Comparison of ENCODE assay signal across 15 mouse cellular contexts in the genomic region with DNA sequence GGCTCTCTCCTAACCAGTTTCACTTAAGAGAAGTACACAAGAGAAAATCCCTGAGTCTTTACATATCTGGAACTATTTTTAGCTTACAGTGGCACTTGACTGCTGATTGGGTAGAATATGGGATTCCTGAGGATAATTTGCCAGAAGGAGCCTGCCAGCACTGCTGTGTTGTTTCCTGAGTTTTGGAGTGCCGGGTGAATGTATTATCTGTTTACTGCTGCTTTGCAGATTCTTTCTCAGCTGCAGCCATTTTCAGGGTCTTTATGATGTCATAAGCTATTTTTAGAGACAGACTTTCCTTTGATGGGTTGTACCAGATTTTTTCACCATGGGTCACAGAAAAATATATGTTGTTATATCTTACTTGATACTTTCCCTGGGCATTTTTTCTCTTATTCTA.
A peak's percentile ranks its signal among the peaks of the same experiment; 100 is the strongest.
DNase-seq lines count a peak whose midpoint lies in the region; ATAC-seq and TF ChIP-seq lines count a peak whose summit lies in the region.
"Had no signal": no experiment of that assay in that cellular context is flagged by ENCODE, and none has a peak within 500 bp of the region (broad histone marks: within the 10 kb centered on the region; RNA-seq: fewer than 3 reads in every experiment).

No protein-coding gene starts in this region.

- H3K4me1 ChIP-seq in CH12.LX (ENCODE audit: control insufficient read depth in 1 of 2, insufficient read depth in 2 of 2) = peaks cover 3 to 18% of the 10 kb centered on the region in 2 experiments; a peak in 3 of 4 replicates
- peaks cover 2% of the 10 kb centered on the region; the same call in 1 of the 2 replicates for H3K4me1 ChIP-seq in embryonic facial prominence, embryonic 14.5 days (ENCODE audit: control insufficient read depth, insufficient read depth, low read length)
- H3K4me1 ChIP-seq in heart, embryonic 13.5 days = peaks cover 17% of the 10 kb centered on the region
- H3K4me1 ChIP-seq in liver, embryonic 12.5 days = no peaks in the 10 kb centered on the region

- H3K27ac ChIP-seq in CH12.LX (ENCODE audit: insufficient read depth, low read depth) = no peak overlapping the region
- no peak overlapping the region for H3K27ac ChIP-seq in embryonic facial prominence, embryonic 14.5 days (replicated peaks; ENCODE audit: low read depth, low read length)
- peak overlapping the region; percentile 80 for H3K27ac ChIP-seq in heart, embryonic 13.5 days (replicated peaks)
- H3K27ac ChIP-seq in liver, embryonic 12.5 days = no peak overlapping the region

- H3K79me2 ChIP-seq in CH12.LX (replicated peaks; ENCODE audit: control insufficient read depth, extremely low read depth, insufficient read depth, poor library complexity, severe bottlenecking) = no peaks in the 10 kb centered on the region

- H3K4me3 ChIP-seq in CH12.LX (replicated peaks in 1 of 3; ENCODE audit: low read depth in 2 of 3, low read length in 2 of 3, poor library complexity in 1 of 3) = no peak overlapping the region
- H3K4me3 ChIP-seq in embryonic facial prominence, embryonic 14.5 days (ENCODE audit: low read depth, low read length) = no peak overlapping the region
- H3K4me3 ChIP-seq in heart, embryonic 13.5 days = no peak overlapping the region
- H3K4me3 ChIP-seq in liver, embryonic 12.5 days = no peak overlapping the region
- H3K4me3 ChIP-seq: myocyte had no signal

- intact Hi-C loops in heart, postnatal 25 days (cut with DNase I) = no loop called here

- no peak overlapping the region for H3K9ac ChIP-seq in CH12.LX (ENCODE audit: insufficient read depth, low read depth)
- H3K9ac ChIP-seq in embryonic facial prominence, embryonic 14.5 days (ENCODE audit: low read depth, low read length) = no peak overlapping the region
- H3K9ac ChIP-seq in heart, embryonic 13.5 days = no peak overlapping the region
- H3K9ac ChIP-seq in liver, embryonic 12.5 days = no peak overlapping the region
- H3K9ac ChIP-seq: liver, postnatal 0 days had no signal

- no peak for TF ChIP-seq POLR2A in CH12.LX (IDR thresholded peaks at IDR 0.05; ENCODE audit: low read depth, low read length)

- no peaks in the 10 kb centered on the region for H3K9me3 ChIP-seq in CH12.LX (replicated peaks; ENCODE audit: low read length)
- H3K9me3 ChIP-seq in embryonic facial prominence, embryonic 14.5 days (ENCODE audit: control insufficient read depth, low read length) = no peaks in the 10 kb centered on the region
- no peaks in the 10 kb centered on the region for H3K9me3 ChIP-seq in heart, embryonic 13.5 days
- H3K9me3 ChIP-seq in liver, embryonic 12.5 days (replicated peaks) = no peaks in the 10 kb centered on the region

- no peaks in the 10 kb centered on the region for H3K36me3 ChIP-seq in CH12.LX (replicated peaks in 1 of 2; ENCODE audit: control insufficient read depth in 1 of 2, insufficient read depth in 1 of 2, low read length in 1 of 2)
- no peaks in the 10 kb centered on the region for H3K36me3 ChIP-seq in embryonic facial prominence, embryonic 14.5 days (ENCODE audit: control insufficient read depth, insufficient read depth, low read length)
- H3K36me3 ChIP-seq in heart, embryonic 13.5 days = no peaks in the 10 kb centered on the region
- H3K36me3 ChIP-seq in liver, embryonic 12.5 days = no peaks in the 10 kb centered on the region

- no peak for TF ChIP-seq EP300 in CH12.LX (IDR thresholded peaks at IDR 0.05; ENCODE audit: low read length)

- no peaks in the 10 kb centered on the region for H3K27me3 ChIP-seq in CH12.LX (replicated peaks)
- H3K27me3 ChIP-seq in embryonic facial prominence, embryonic 14.5 days (replicated peaks; ENCODE audit: control insufficient read depth, insufficient read depth, low read length) = no peaks in the 10 kb centered on the region
- no peaks in the 10 kb centered on the region for H3K27me3 ChIP-seq in heart, embryonic 13.5 days (replicated peaks)
- no peaks in the 10 kb centered on the region for H3K27me3 ChIP-seq in liver, embryonic 12.5 days (replicated peaks)

- no peak for ATAC-seq in embryonic facial prominence, embryonic 14.5 days (ENCODE audit: low read depth)
- no peak for ATAC-seq in heart, embryonic 13.5 days (ENCODE audit: extremely low read depth, insufficient number of reproducible peaks, low FRiP score, low TSS enrichment)
- ATAC-seq in liver, embryonic 12.5 days = no peak
- ATAC-seq in erythroid progenitor cell, adult 5-6 weeks (replicated peaks; ENCODE audit: low FRiP score, poor library complexity, severe bottlenecking) = no peak
- ATAC-seq: liver, postnatal 0 days had no signal

- in situ Hi-C loops in CH12.LX (cut with MboI; ENCODE audit: low pct_ligation_motif_present, low pct_unique_long_range_greater_than_20kb, low sequenced_read_pairs) = no loop called here

- dilution Hi-C loops in CH12.LX (cut with MboI; ENCODE audit: extremely low pct_ligation_motif_present, extremely low pct_unique_long_range_greater_than_20kb, low sequenced_read_pairs) = no loop called here

- DNase-seq in heart, adult 11 months = peak; percentile 71
- no peak for DNase-seq in heart, postnatal 25 days (ENCODE audit: low spot score)
- peak; percentile 10 for DNase-seq in CH12.LX (ENCODE audit: extremely low read depth)
- DNase-seq in embryonic facial prominence, embryonic 14.5 days (ENCODE audit: low spot score) = peak; percentile 23
- DNase-seq in ovary, postnatal 36 days (ENCODE audit: low spot score) = no peak
- DNase-seq: adrenal gland, adult 2 months; B cell, adult 2 months; cerebellum, adult 2 months; kidney, postnatal 14 days; liver, postnatal 0 days; thymus, adult 2 months had no signal

- 28% methylated on average over 1 of the region's 1 CpGs for WGBS in embryonic facial prominence, embryonic 14.5 days
- 8% methylated on average over 1 of the region's 1 CpGs for WGBS in heart, embryonic 13.5 days
- 52% methylated on average over 1 of the region's 1 CpGs for WGBS in liver, embryonic 12.5 days (ENCODE audit: insufficient replicate concordance)

- TF ChIP-seq RAD21 in CH12.LX (IDR thresholded peaks at IDR 0.05; ENCODE audit: low read depth, low read length) = no peak

- H3K4me2 ChIP-seq in CH12.LX (ENCODE audit: insufficient read depth, low read depth, poor library complexity, severe bottlenecking) = no peak overlapping the region
- H3K4me2 ChIP-seq in embryonic facial prominence, embryonic 14.5 days (ENCODE audit: low read depth, low read length) = no peak overlapping the region
- peak overlapping the region; percentile 40 for H3K4me2 ChIP-seq in heart, embryonic 13.5 days
- H3K4me2 ChIP-seq in liver, embryonic 12.5 days = no peak overlapping the region

- TF ChIP-seq CTCF in CH12.LX (conservative IDR thresholded peaks at IDR 0.05 in 1 of 2, IDR thresholded peaks at IDR 0.05 in 1 of 2; ENCODE audit: low read depth in 2 of 2, low read length in 2 of 2) = no peak

TF ChIP-seq in CH12.LX, 34 proteins besides CTCF, POLR2A, EP300 and RAD21:
- TF ChIP-seq IRF4 (IDR thresholded peaks at IDR 0.05; ENCODE audit: low read depth, low read length) = peak; percentile 44; the same call in 1 of the 2 replicates
- no peak for TF ChIP-seq ZC3H11A (IDR thresholded peaks at IDR 0.05; ENCODE audit: low read depth, low read length)
- TF ChIP-seq JUND (conservative IDR thresholded peaks at IDR 0.05; ENCODE audit: low read depth, low read length) = peak; percentile 63
- peak; percentile 46 for TF ChIP-seq JUN (IDR thresholded peaks at IDR 0.05; ENCODE audit: insufficient read depth, low read depth, low read length)
- TF ChIP-seq MYC (IDR thresholded peaks at IDR 0.05; ENCODE audit: low read depth, low read length) = no peak
- TF ChIP-seq MEF2A (IDR thresholded peaks at IDR 0.05; ENCODE audit: borderline replicate concordance, low read depth, low read length) = peak; percentile 88
- no peak for TF ChIP-seq GABPA (IDR thresholded peaks at IDR 0.05; ENCODE audit: insufficient replicate concordance, low read depth, low read length)

Comparison
In these comparisons a context has a peak if more than half of its experiments do, and no peak if none do; other contexts are left out.
1. DNase-seq: peak in heart, adult 11 months (single experiment), CH12.LX (single experiment) and embryonic facial prominence, embryonic 14.5 days (single experiment); none in heart, postnatal 25 days (single experiment) and ovary, postnatal 36 days (single experiment).